Mouse (Mus musculus) midbrain, embryonic 13.5 days (tissue): Measurements from ENCODE around the gene Nasp. TPM values are rescaled to one million over a fixed set of nuclear protein-coding genes. Genes with fewer than 3 reads are reported as not detected.
A peak's percentile ranks its signal among the peaks of the same experiment; 100 is the strongest.

Experiments used
- ATAC-seq: fragments of 200-750 bp; cut with Nextera tagmentation; 2 replicates; pipeline ENCODE4 v1.8.0; 2017; ENCODE audit warnings: mild to moderate bottlenecking, moderate TSS enrichment, moderate library complexity
- H3K27ac ChIP-seq: fragments of 300-500 bp; sonication (generic); 2 replicates; pipeline ENCODE4 v1.5.1; 2015; ENCODE audit warnings: inconsistent platforms, mild to moderate bottlenecking, moderate library complexity
- H3K27me3 ChIP-seq: fragments of 300-500 bp; sonication (generic); 2 replicates; pipeline ENCODE4 v1.6.1; 2015; ENCODE audit warnings: mild to moderate bottlenecking, inconsistent platforms
- H3K36me3 ChIP-seq: fragments of 300-500 bp; sonication (generic); 2 replicates; pipeline ENCODE4 v1.6.1; 2015; ENCODE audit warnings: mild to moderate bottlenecking, inconsistent platforms
- H3K4me1 ChIP-seq: fragments of 300-500 bp; sonication (generic); replicated peaks from 2 replicates; pipeline ENCODE4 v1.6.1; 2015; ENCODE audit warnings: inconsistent platforms
- H3K4me2 ChIP-seq: fragments of 300-500 bp; sonication (generic); replicated peaks from 2 replicates; pipeline ENCODE4 v1.6.1; 2015; ENCODE audit warnings: moderate library complexity, mild to moderate bottlenecking, inconsistent platforms
- H3K4me3 ChIP-seq: fragments of 300-500 bp; sonication (generic); replicated peaks from 2 replicates; pipeline ENCODE4 v1.5.1; 2015; ENCODE audit warnings: mild to moderate bottlenecking, inconsistent platforms
- H3K9ac ChIP-seq: fragments of 300-500 bp; sonication (generic); replicated peaks from 2 replicates; pipeline ENCODE4 v1.6.1; 2015; ENCODE audit warnings: mild to moderate bottlenecking, inconsistent platforms
- H3K9me3 ChIP-seq: fragments of 300-500 bp; sonication (generic); 2 replicates; pipeline ENCODE4 v1.6.1; 2016; ENCODE audit warnings: mild to moderate bottlenecking, inconsistent platforms
- WGBS: fragments of 180-500 bp; shearing (Covaris S2); methylation state at CpG from one replicate; pipeline ENCODE4 v1.1.7; 2015; 5-methylcytosine and 5-hydroxymethylcytosine counted together
- polyA plus RNA-seq: library from polyadenylated mRNA; unstranded; fragments of >200 nt; fragmentation: Nextera tagmentation; extraction: Ambion mirVana; gene quantifications from 2 replicates; pipeline ENCODE4 v1.2.1, GENCODE M21; 2015

Nasp gene
- polyA plus RNA-seq, 1 experiment from 2014 or later = 131 TPM

DNA sequence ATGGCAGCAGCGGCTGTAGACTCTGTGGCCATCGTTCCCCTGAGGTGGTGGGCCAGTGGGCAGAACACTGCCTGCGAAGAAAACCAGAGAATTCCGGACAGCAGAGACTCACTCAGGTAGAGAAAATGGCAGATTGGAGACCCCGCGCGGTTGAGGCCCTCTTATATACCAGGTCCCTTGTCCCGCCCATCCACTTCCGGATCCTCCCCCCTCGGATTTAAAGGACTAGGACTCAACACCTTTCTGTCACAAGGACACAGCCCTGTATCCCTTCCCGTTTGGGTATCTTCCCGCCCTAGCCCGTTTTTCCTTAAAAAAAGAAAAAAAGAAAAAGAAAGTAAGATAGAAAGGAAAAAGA, 403 bp downstream of the Nasp start:
- Histone ChIP-seq H3K4me1 (peaks cover 24% of the 10 kb centered on the region), H3K4me2 (peak overlapping the region; percentile 74), H3K27me3 (no peaks in the 10 kb centered on the region), H3K36me3 (peaks cover 18% of the 10 kb centered on the region), H3K9me3 (no peaks in the 10 kb centered on the region), H3K4me3 (peak overlapping the region; percentile 99), H3K27ac (peak overlapping the region; percentile 96), H3K9ac (peak overlapping the region; percentile 87)
- ATAC-seq = peak; percentile 93
- WGBS = under 1% methylated on average over 13 of the region's 13 CpGs

DNA sequence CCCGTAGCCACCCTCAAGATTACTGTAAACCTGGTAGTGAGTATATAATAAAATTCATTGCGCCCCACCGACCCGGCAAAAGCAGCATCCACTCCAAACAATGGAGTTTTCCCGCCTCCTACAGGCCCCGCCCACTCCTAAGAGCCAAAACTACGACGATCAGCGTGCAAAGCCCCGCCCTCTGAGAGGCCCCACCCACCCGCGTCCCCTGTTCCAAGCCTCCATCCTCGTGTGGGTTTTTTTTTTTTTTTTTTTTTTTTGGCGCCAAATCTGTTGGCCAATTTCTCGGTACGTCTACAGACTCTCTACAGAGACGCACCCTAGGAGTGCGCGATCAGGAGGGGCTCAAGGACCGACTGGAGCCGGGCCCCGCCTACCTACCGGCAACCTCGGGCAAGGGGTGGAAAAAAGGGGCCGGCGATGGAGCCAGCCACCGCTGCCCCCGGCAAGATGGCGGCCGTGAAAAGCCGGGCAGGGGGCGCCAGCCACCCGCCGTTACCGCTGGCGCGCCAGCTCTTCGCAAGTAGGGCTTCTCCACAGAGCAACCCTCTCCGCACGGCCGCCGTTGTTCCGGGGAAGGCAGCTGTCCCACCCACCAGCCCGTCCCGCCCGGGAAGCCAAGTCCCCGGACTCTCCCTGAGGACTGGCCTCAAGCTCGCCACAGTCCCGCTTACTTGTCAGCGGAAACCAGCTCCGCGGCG, 933 bp downstream of the Nasp start:
- Histone ChIP-seq H3K27ac (peak overlapping the region; percentile 96), H3K4me1 (peaks cover 24% of the 10 kb centered on the region), H3K9ac (peak overlapping the region; percentile 87), H3K36me3 (peaks cover 17% of the 10 kb centered on the region), H3K4me3 (peak overlapping the region; percentile 99), H3K27me3 (no peaks in the 10 kb centered on the region), H3K9me3 (no peaks in the 10 kb centered on the region), H3K4me2 (peak overlapping the region; percentile 74)
- 0% methylated on average over 53 of the region's 53 CpGs for WGBS
- peak; percentile 85 for ATAC-seq

DNA sequence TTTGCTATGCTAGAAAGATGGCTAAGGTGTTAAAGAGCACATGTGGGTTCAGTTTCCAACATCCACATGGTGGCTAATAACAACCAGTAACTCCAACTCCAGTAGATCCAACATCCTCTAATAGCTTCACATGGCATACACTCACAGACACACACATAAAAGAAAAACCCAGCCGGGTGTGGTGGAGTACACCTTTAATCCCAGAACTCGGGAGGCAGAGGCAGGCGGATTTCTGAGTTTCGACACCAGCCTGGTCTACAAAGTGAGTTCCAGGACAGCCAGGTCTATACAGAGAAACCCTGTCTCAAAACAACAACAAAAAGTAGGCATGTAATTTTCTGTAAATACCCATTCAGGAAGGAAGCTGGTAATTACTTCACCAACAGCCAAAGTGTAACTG, 2.9 kb downstream of the Nasp start:
- 94% methylated on average over 4 of the region's 4 CpGs for WGBS
- Histone ChIP-seq H3K4me2 (no peak overlapping the region; the same call in 1 of the 2 replicates), H3K4me3 (peak overlapping the region; percentile 99; the same call in 1 of the 2 replicates), H3K9ac (no peak overlapping the region), H3K4me1 (peaks cover 24% of the 10 kb centered on the region), H3K9me3 (no peaks in the 10 kb centered on the region), H3K36me3 (peaks cover 30% of the 10 kb centered on the region), H3K27ac (no peak overlapping the region), H3K27me3 (no peaks in the 10 kb centered on the region)
- ATAC-seq = no peak

DNA sequence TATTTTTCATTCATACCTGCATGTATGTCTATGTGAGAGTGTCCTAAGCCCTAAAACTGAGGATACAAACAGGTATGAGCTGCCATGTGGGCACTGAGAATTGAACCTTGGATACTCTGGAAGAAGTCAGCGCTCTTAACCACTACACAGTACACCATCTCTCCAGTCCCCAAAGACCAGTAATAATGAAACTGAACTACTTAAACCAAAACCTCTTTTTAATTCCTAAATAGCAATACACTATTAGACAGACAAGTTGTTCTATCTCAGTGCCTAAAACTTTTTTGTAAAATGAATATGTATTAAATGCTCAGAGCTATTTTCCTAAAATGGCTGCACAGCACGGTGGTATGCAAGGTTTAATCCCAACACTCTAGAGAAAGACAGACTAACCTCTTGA, 12.5 kb downstream of the Nasp start:
- Histone ChIP-seq H3K9me3 (no peaks in the 10 kb centered on the region), H3K36me3 (peaks cover 70% of the 10 kb centered on the region), H3K4me2 (no peak overlapping the region), H3K27me3 (no peaks in the 10 kb centered on the region), H3K27ac (no peak overlapping the region), H3K4me3 (no peak overlapping the region), H3K9ac (no peak overlapping the region), H3K4me1 (no peaks in the 10 kb centered on the region)
- WGBS = 99% methylated on average over 2 of the region's 2 CpGs
- ATAC-seq = no peak

DNA sequence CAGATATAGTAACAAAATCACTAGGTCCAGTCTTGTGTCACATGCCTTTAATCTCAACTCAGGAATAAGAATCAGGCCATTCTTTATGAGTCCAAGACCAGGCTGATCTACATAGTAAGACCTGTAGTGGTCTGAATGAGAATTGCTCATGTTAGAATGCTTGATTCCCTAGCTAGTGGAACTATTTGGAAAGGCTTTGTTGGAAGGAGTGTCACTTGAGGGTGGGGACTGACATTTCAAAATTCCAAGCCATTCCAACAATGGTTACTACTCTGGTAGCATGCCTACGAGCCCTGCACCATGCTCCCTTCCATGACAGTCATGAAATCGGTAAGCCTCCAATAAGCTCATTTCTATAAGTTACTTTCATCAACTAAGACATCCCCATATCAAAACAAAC, 15.1 kb downstream of the Nasp start:
- WGBS = 89% methylated on average over 2 of the region's 2 CpGs
- ATAC-seq = no peak
- Histone ChIP-seq H3K4me3 (no peak overlapping the region), H3K27ac (no peak overlapping the region), H3K4me2 (no peak overlapping the region), H3K9me3 (no peaks in the 10 kb centered on the region), H3K4me1 (no peaks in the 10 kb centered on the region), H3K27me3 (no peaks in the 10 kb centered on the region), H3K9ac (no peak overlapping the region), H3K36me3 (peaks cover 71% of the 10 kb centered on the region)

DNA sequence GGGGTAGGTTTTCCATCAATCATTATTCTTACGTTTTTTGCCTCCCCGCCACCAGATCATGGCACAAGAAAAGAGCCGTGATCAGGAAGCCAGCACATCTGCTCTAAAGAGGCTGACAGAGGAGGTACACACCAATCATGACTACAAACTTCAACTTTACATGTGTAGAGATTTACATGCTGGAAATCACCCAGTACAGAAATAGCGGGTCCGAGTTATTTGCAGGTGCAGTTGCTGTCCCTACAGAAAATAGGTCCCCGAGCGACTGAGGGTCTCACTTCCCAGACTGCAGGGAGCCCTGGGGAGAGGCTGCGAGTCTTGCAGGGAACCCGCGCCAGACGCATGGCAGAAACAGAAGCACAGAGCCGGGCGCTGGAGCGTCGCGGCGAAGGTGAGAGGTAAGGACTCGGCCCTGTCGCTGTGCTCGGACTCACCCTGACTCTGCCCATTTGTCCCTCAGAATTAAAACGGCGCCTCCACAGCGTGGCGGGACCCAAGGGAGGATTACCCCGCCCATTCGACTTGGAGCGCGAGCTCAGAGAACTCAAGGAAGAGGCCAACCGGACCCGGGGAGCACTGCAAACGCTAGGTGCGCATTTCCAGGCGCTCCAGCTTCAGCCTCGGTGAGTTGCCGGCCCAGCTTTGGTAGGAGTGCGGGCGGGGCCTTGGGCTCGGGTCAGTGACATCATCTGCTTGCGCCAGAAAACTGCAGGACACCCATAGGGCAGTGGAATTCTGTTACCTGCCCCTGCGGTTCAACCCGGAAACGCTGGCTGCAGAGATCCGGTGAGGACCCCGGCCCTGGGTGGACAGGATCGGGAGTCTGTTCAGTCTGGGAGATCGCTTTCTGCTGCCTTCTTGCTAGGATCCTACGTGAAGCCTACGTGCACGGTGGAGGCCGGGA, 30.5 kb downstream of the Nasp start:
- Histone ChIP-seq H3K4me2 (peak overlapping the region; percentile 81), H3K27ac (peak overlapping the region; percentile 72), H3K4me3 (peak overlapping the region; percentile 66), H3K36me3 (peaks cover 46% of the 10 kb centered on the region), H3K9me3 (no peaks in the 10 kb centered on the region), H3K4me1 (peaks cover 20% of the 10 kb centered on the region), H3K27me3 (no peaks in the 10 kb centered on the region), H3K9ac (peak overlapping the region; percentile 83)
- ATAC-seq = peak; percentile 97
- WGBS = under 1% methylated on average over 50 of the region's 50 CpGs

DNA sequence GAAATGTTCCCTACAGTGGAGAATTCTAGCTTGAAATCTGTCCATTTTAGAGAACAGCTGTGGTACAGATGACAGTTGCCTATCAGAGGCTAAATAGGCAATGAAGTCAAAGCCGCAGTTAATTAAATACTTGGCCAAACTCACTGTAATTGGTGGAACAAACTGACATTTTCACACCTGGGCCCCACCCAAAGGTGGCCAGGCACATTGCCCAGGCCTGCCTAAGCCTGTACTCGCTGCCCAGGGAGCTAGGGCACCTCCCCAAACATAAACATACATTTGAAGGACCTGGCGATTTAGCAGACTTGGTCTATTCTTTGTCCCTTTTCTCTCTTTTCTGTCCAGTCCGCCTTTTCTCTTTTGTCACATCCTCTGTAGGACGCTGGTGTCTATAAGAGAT, 31.4 kb downstream of the Nasp start, which contains the start of gene Ccdc17:
Gene Ccdc17 (plus strand): TSS at position 276 of the 400 bp plus-strand sequence.
- Histone ChIP-seq H3K27me3 (no peaks in the 10 kb centered on the region), H3K4me2 (peak within 1 kb of the TSS; percentile 81), H3K36me3 (peaks cover 46% of the 10 kb centered on the region), H3K4me1 (peaks cover 20% of the 10 kb centered on the region), H3K4me3 (peak within 1 kb of the TSS; percentile 66), H3K9ac (peak within 1 kb of the TSS; percentile 83), H3K27ac (peak within 1 kb of the TSS; percentile 72), H3K9me3 (no peaks in the 10 kb centered on the region)
- 18% methylated on average over 5 of the region's 5 CpGs for WGBS
- no peak for ATAC-seq

DNA sequence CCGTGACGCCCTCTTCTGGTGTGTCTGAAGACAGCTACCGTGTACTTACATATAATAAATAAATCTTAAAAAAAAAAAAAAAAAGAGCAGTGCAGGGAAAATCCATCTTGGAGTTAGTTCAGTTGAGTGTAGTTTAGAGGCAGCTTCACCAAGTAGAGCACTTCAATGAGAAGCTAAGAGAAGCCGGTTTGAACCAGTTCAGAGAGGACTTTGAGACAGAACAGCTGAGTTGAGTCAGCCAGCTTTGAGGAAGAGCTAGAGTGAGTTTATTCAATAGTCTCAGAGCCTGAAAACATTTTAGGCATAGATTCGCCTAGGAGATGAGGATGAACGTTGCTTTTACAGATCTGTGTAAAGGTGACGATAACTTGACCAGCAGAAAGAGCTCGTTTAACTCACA, 31.9 kb downstream of the Nasp start:
- no peak overlapping the region for H3K9ac ChIP-seq
- H3K4me3 ChIP-seq = no peak overlapping the region
- ATAC-seq = no peak
- WGBS = 82% methylated on average over 8 of the region's 8 CpGs
- H3K4me1 ChIP-seq = peaks cover 20% of the 10 kb centered on the region
- H3K36me3 ChIP-seq = peaks cover 47% of the 10 kb centered on the region
- H3K27me3 ChIP-seq = no peaks in the 10 kb centered on the region
- no peak overlapping the region for H3K27ac ChIP-seq
- no peaks in the 10 kb centered on the region for H3K9me3 ChIP-seq
- no peak overlapping the region for H3K4me2 ChIP-seq

DNA sequence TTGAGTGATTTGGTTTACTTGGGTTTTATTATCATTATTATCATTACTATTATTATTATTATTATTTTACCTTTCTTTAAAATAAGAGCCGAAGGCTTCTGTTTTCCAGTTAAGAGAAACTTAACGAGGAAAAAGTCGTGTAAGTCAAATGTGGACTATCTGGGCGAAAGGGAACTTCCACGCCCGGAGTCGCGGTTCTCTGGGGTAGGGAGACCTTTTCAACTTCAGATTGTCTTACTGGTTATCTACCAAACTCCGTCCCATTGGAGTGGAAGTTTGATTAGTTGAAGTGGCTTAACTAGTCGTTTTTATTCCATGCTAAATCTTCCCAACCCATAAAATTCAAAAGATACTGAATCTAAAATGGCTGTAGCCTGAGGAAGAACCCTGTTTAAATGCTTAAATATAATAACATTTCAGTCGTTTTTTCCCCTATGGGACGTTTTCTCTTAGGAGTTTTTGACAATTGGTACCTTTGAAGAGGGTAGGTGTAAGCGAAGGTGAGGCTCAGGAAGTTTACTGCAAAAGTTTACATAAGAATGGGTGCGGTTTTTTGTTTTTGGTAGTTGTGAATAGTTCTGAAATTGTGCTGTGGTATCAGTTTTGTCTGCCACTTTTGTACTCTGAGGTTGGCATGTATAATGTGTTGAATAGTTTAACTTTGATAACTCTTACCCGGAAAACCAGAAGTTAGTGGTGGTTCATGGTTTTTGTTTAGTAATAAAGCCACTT, 69.4 kb downstream of the Nasp start:
- Histone ChIP-seq H3K4me2 (peak overlapping the region; percentile 76), H3K9ac (peak overlapping the region; percentile 73), H3K4me3 (peak overlapping the region; percentile 74), H3K36me3 (peaks cover 7% of the 10 kb centered on the region), H3K4me1 (peaks cover 33% of the 10 kb centered on the region), H3K27me3 (no peaks in the 10 kb centered on the region), H3K9me3 (no peaks in the 10 kb centered on the region), H3K27ac (no peak overlapping the region)
- no peak for ATAC-seq
- WGBS = 6% methylated on average over 15 of the region's 15 CpGs

DNA sequence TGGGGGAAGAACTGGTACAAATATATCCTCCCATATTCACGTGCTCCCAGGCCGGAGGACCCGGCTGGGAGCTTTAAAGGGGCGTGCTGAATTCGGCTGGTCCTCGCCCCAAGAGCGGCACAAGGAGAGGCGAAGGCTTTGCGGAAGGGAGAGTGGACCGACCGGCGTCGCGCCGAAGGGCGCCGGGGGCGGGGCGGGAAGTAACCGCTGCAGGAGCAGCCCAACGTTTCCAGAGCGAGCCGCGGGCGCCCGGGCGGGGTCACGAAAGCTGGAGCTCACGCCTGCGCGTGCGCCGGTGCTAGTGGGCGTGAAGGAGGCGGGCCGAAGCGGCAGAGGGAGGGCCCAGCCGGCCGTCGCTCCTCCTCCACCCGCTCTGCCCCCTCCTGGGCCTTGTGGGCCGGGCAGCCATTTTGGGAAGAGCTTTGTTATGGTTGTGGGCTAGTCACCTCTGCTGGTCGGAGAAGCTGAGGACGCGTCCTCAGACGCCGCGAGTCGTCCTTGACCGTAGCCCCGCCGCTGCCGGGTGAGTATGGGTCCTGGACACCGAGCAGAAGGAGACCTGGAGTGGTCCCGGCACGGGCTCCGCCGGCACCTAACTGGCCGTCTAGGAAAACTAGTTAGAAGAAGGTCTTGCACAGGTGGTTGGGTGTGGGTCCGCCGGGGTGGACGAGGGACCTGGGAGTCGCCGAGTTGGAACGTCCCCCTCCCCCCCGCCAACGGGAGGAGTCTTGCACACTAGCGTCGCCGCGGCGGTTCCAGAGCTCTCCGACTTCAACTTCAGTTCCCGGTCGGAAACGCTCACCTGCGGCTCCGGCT, 70.2 kb downstream of the Nasp start, which contains the start of gene Gpbp1l1:
Gene Gpbp1l1 (plus strand): TSS at position 353 of the 816 bp plus-strand sequence.
- Histone ChIP-seq H3K9me3 (no peaks in the 10 kb centered on the region), H3K4me1 (peaks cover 33% of the 10 kb centered on the region), H3K36me3 (peaks cover 10% of the 10 kb centered on the region), H3K4me2 (peak within 1 kb of the TSS; percentile 76), H3K9ac (peak within 1 kb of the TSS; percentile 73), H3K4me3 (peak within 1 kb of the TSS; percentile 74), H3K27me3 (no peaks in the 10 kb centered on the region), H3K27ac (peak within 1 kb of the TSS; percentile 90)
- WGBS = under 1% methylated on average over 78 of the region's 78 CpGs
- ATAC-seq = peak; percentile 95
